Mouse (Mus musculus) embryonic facial prominence, embryonic 10.5 days (tissue): ENCODE data around the gene Cept1. TPM values are rescaled to one million over a fixed set of nuclear protein-coding genes. Genes with fewer than 3 reads are reported as not detected.
A peak's percentile ranks its signal among the peaks of the same experiment; 100 is the strongest.
"Not testable (repeated sequence)": the region's sequence is repeated elsewhere in the genome, so short reads cannot be mapped to it uniquely, and the experiment has no call there.

ENCODE experiments used
- DNase-seq: peaks from one replicate; pipeline ENCODE4 v3.0.0-alpha.2; 2017; ENCODE audit warnings: low spot score
- H3K27ac ChIP-seq: fragments of 300-500 bp; sonication (generic); replicated peaks from 2 replicates; pipeline ENCODE4 v1.5.1; 2016; ENCODE audit warnings: mild to moderate bottlenecking
- H3K27me3 ChIP-seq: fragments of 300-500 bp; sonication (generic); replicated peaks from 2 replicates; pipeline ENCODE4 v1.6.1; 2016; ENCODE audit warnings: low read depth, mild to moderate bottlenecking; ENCODE audit not compliant: poor library complexity, severe bottlenecking
- H3K36me3 ChIP-seq: fragments of 300-500 bp; sonication (generic); replicated peaks from 2 replicates; pipeline ENCODE4 v1.6.1; 2016; ENCODE audit warnings: mild to moderate bottlenecking, moderate library complexity
- H3K4me1 ChIP-seq: fragments of 300-500 bp; sonication (generic); 2 replicates; pipeline ENCODE4 v1.6.1; 2016
- H3K4me3 ChIP-seq: fragments of 300-500 bp; sonication (generic); 2 replicates; pipeline ENCODE4 v1.5.1; 2016; ENCODE audit warnings: mild to moderate bottlenecking, moderate library complexity
- H3K9me3 ChIP-seq: fragments of 300-500 bp; sonication (generic); 2 replicates; pipeline ENCODE4 v1.6.1; 2016; ENCODE audit warnings: mild to moderate bottlenecking
- WGBS: fragments of 180-500 bp; shearing (Covaris S2); methylation state at CpG from one replicate; pipeline ENCODE4 v1.1.7; 2016; 5-methylcytosine and 5-hydroxymethylcytosine counted together
- polyA plus RNA-seq: library from polyadenylated mRNA; unstranded; fragments of >200 nt; fragmentation: Nextera tagmentation; extraction: Ambion mirVana; gene quantifications from 2 replicates; pipeline ENCODE4 v1.2.1, GENCODE M21; 2016

Gene Cept1
- 39.5 and 40.8 TPM in 2 replicates for polyA plus RNA-seq

GRCm38 (mm10) chr3:106547171-106547923 is at the start of gene Cept1, which contains the start of gene Dram2:
Cept1 (minus strand) TSS chr3:106547802.
Dram2 (plus strand) TSS chr3:106547798.
- peaks cover 24% of the 10 kb centered on the region for H3K4me1 ChIP-seq
- no peaks in the 10 kb centered on the region for H3K36me3 ChIP-seq
- H3K4me3 ChIP-seq, result peak within 1 kb of the TSS; percentile 86
- H3K27me3 ChIP-seq, result no peaks in the 10 kb centered on the region
- WGBS, result under 1% methylated on average over 63 of the region's 63 CpGs
- DNase-seq, result peak; percentile 94
- no peaks in the 10 kb centered on the region for H3K9me3 ChIP-seq
- H3K27ac ChIP-seq, result peak within 1 kb of the TSS; percentile 95

DNA sequence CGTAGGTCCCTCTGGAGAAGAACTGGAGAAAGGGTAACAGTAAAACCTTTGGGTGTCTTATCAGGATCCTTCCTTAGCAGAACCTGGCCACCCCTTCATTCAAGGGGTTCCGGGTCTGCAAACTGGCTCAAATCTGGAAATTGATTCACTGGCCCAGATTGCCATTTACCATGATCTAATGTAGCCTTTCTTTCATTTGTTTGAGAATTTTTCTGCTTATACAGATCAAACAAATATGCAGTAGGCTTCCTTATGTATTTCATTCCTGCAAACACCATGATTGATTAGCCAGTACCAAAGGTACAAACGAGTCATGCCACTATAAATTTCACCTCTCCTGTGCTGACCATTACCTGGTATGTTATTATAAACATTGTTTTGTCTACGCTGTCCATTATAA is 46.0 kb upstream of the Cept1 start:
- not testable (repeated sequence) for H3K9me3 ChIP-seq, H3K4me3 ChIP-seq, H3K27me3 ChIP-seq, H3K4me1 ChIP-seq, DNase-seq, H3K27ac ChIP-seq, H3K36me3 ChIP-seq
- WGBS, result 87% methylated on average over 4 of the region's 4 CpGs

DNA sequence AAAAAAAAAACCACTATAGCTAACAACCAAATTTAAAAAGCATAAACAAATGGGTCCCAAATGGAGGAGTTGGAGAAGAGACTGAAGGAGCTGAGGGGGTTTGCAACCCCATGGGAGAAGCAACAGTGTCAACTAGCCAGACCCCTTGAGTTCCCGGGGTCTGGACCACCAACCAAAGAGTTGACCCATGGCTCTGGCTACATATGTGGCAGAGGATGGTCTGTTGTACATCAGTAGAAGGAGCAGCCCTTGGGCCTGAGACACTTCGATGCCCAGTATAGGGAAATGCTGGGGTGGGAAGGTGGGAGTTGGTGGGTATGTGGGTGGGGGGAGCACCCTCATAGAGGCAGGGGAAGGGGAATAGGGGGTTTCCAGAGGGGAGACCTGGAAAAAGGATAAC is 31.7 kb upstream of the Cept1 start:
- H3K4me1 ChIP-seq, result no peaks in the 10 kb centered on the region
- WGBS, result 91% methylated on average over 2 of the region's 2 CpGs
- H3K27me3 ChIP-seq, result no peaks in the 10 kb centered on the region
- no peak overlapping the region for H3K4me3 ChIP-seq
- H3K27ac ChIP-seq, result no peak overlapping the region
- no peak for DNase-seq
- no peaks in the 10 kb centered on the region for H3K9me3 ChIP-seq
- H3K36me3 ChIP-seq, result 0 out of 2 replicates have a peak, but pooled peaks cover 4% of the 10 kb centered on the region

- Histone ChIP-seq H3K4me1 (no peaks in the 10 kb centered on the region), H3K36me3 (peaks cover 4% of the 10 kb centered on the region; the same call in 1 of the 2 replicates), H3K27me3 (no peaks in the 10 kb centered on the region), H3K27ac (no peak overlapping the region), H3K4me3 (no peak overlapping the region), H3K9me3 (no peaks in the 10 kb centered on the region)
- 87% methylated on average over 3 of the region's 3 CpGs for WGBS
- DNase-seq, result no peak
Measured at GRCm38 (mm10) chr3:106573191-106573590, 25.6 kb upstream of the Cept1 start.

- H3K27me3 ChIP-seq, result no peaks in the 10 kb centered on the region
- DNase-seq, result no peak
- no peak overlapping the region for H3K27ac ChIP-seq
- no peaks in the 10 kb centered on the region for H3K4me1 ChIP-seq
- H3K4me3 ChIP-seq, result no peak overlapping the region
- peaks cover 3% of the 10 kb centered on the region; the same call in 1 of the 2 replicates for H3K36me3 ChIP-seq
- 91% methylated on average over 3 of the region's 3 CpGs for WGBS
- no peaks in the 10 kb centered on the region for H3K9me3 ChIP-seq
Measured at GRCm38 (mm10) chr3:106565876-106566275, 18.3 kb upstream of the Cept1 start.

DNA sequence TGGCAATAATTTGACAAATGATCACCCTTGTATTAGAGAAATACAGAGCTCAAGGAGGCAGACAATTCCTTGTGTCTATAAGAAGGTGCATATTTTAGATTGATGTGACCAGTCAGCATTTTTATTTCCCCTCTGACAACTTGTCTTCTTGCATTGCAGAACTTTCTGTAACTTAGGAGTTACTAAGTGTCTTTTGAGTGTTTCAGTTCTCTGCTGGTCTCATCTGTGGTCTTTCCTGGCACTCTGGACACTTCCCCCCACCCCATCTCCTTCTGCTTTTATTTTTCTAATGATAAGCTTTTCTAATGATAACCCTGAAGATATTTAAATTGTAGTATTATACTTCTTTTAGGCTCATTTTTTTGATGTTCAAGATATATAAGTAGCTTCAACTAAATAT is 10.7 kb upstream of the Cept1 start:
- no peaks in the 10 kb centered on the region for H3K4me1 ChIP-seq
- no peak overlapping the region for H3K4me3 ChIP-seq
- H3K36me3 ChIP-seq, result peaks cover 37% of the 10 kb centered on the region
- no peaks in the 10 kb centered on the region for H3K9me3 ChIP-seq
- no peak for DNase-seq
- no peaks in the 10 kb centered on the region for H3K27me3 ChIP-seq
- H3K27ac ChIP-seq, result no peak overlapping the region

DNA sequence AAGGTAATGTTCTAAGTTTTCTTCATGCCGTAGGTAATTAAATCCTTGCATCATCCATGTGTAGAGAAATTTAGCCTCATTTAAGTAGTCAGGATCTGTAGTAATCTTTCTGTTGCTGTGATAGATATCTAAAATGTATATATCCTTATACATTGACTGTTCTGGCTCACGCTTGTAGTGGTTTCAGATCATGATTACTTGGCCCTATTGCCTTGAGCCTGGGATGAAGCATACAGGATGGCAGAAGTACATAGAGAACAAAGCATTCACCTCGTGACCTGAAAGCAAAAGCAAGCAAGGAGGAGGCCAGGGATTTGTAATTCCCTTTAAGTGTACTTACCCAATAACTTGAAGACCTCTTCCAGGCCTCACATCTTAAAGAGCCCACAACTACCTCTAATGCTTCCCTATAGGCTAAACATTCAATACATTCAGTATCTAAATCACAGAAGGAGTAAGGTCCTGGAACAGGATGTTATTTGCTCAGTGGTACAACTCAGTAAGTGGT is 8.2 kb upstream of the Cept1 start:
- Histone ChIP-seq H3K9me3 (no peaks in the 10 kb centered on the region), H3K27ac (no peak overlapping the region), H3K36me3 (peaks cover 36% of the 10 kb centered on the region), H3K4me3 (no peak overlapping the region), H3K4me1 (no peaks in the 10 kb centered on the region), H3K27me3 (no peaks in the 10 kb centered on the region)
- DNase-seq, result no peak
- WGBS, result 87% methylated on average over 3 of the region's 3 CpGs

DNA sequence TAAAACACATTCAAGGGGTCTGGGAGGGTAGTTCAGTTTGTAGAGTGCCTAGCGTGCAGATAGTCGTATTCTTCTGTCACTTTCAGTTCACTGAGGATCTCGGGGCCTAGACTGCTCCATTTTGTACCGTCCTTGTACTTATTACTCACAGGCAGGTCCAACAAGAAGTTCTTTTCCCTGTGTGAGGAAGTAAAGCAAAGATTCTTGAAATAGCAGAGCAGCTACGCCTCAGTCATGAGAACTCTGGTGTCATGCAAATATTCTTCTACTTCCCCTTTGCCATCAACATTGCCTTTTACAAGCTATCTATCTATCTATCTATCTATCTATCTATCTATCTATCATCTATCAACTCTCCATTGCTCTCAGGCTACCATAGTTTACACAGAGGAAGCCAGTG is 5.8 kb upstream of the Cept1 start:
- H3K36me3 ChIP-seq, result peaks cover 36% of the 10 kb centered on the region
- no peak for DNase-seq
- H3K4me1 ChIP-seq, result peaks cover 5% of the 10 kb centered on the region
- H3K4me3 ChIP-seq, result no peak overlapping the region
- H3K27me3 ChIP-seq, result no peaks in the 10 kb centered on the region
- H3K27ac ChIP-seq, result no peak overlapping the region
- WGBS, result 92% methylated on average over 5 of the region's 5 CpGs
- H3K9me3 ChIP-seq, result no peaks in the 10 kb centered on the region

- no peak for DNase-seq
- H3K27me3 ChIP-seq, result no peaks in the 10 kb centered on the region
- H3K36me3 ChIP-seq, result peaks cover 8% of the 10 kb centered on the region
- H3K9me3 ChIP-seq, result no peaks in the 10 kb centered on the region
- H3K27ac ChIP-seq, result no peak overlapping the region
- 55% methylated on average over 3 of the region's 3 CpGs for WGBS
- peaks cover 24% of the 10 kb centered on the region for H3K4me1 ChIP-seq
- peak overlapping the region; percentile 86 for H3K4me3 ChIP-seq
Measured at GRCm38 (mm10) chr3:106548971-106549370, 1.4 kb upstream of the Cept1 start.

- Histone ChIP-seq H3K27me3 (no peaks in the 10 kb centered on the region), H3K9me3 (no peaks in the 10 kb centered on the region), H3K4me3 (peak overlapping the region; percentile 86), H3K4me1 (peaks cover 24% of the 10 kb centered on the region), H3K36me3 (no peaks in the 10 kb centered on the region), H3K27ac (peak overlapping the region; percentile 95)
- under 1% methylated on average over 27 of the region's 27 CpGs for WGBS
- no peak for DNase-seq
Measured at GRCm38 (mm10) chr3:106547924-106548539, 430 bp upstream of the Cept1 start.

DNA sequence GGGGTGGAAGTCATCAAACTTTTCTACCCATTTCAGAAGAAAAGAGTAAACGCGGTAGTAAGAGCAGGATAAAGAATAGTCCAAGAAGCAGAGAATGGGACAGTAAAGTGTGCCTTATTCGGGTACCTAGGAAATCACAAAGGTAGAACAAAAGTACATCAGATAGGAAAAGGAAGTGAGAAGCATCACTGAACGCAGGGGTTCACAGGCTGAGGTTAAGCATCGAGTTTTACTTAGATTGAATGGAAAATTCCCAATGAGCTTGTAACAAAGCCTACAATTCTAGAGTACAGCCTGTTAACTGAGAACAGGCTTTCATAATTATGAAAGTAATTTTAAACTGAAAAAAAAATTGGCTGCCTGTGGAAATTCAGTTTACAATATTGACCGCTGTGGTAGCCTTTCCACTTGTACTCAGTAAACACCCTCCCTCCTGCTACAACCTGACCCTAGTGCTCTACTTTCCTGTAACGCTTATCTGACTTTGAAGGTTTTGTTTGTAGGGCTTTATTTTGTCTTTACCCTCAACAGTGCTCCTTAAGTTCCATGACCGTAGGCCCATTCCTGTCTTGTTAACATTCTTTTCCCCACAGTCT is 2.8 kb downstream of the Cept1 start:
- Histone ChIP-seq H3K27ac (no peak overlapping the region), H3K4me3 (no peak overlapping the region), H3K9me3 (no peaks in the 10 kb centered on the region), H3K4me1 (peaks cover 24% of the 10 kb centered on the region), H3K27me3 (no peaks in the 10 kb centered on the region), H3K36me3 (no peaks in the 10 kb centered on the region)
- no peak for DNase-seq
- 91% methylated on average over 8 of the region's 8 CpGs for WGBS

- H3K27ac ChIP-seq, result no peak overlapping the region
- H3K9me3 ChIP-seq, result no peaks in the 10 kb centered on the region
- WGBS, result 89% methylated on average over 2 of the region's 2 CpGs
- H3K36me3 ChIP-seq, result peaks cover 22% of the 10 kb centered on the region
- no peaks in the 10 kb centered on the region for H3K27me3 ChIP-seq
- no peaks in the 10 kb centered on the region for H3K4me1 ChIP-seq
- H3K4me3 ChIP-seq, result no peak overlapping the region
- no peak for DNase-seq
Measured at GRCm38 (mm10) chr3:106533277-106533676, 14.3 kb downstream of the Cept1 start.
